Mouse (Mus musculus) ES-CJ7 (cell line): Measurements from ENCODE around the gene Abhd13.

Experiments
- DNase-seq: peaks from one replicate; pipeline ENCODE4 v3.0.0; 2011; ENCODE audit warnings: low read depth, low spot score

Gene Abhd13

DNA sequence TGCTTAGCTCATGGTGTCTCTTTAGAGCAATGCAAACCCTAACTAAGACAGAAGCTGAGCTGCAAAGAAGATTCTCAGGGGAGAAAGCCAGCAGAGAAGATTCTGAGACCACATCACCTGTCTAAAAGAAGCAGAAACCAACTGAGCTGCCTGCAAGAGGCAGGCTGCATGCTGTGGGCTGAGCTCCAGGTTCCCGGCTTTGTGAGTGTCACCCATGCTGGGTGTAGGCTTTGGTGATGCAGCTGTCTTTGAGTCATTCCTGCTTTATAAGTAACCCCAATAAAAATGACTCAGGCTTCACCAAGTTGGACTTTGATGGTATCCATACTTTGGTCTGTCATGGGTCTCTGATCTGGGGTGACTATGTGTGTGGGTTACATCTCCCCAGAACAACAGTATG is 38.7 kb downstream of the Abhd13 start:
- no peak for DNase-seq

DNA sequence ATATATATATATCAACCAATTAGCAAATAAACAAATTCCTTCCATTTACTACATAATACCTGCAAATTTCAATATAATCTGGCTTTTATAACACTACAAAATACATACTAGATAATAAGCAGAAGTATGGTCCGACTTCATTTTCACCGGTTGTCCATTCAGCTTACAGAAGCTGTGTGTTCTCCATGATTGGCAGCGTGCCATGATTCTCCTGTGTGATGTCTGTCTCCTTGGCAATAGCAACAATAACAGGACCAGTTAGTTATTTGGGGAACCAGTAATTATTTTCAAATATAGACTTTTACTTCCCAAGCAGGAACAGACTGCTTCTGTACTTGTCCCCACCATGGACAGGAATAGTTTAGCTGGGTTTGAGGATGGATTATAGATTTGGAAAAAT is 39.7 kb downstream of the Abhd13 start:
- no peak for DNase-seq

DNA sequence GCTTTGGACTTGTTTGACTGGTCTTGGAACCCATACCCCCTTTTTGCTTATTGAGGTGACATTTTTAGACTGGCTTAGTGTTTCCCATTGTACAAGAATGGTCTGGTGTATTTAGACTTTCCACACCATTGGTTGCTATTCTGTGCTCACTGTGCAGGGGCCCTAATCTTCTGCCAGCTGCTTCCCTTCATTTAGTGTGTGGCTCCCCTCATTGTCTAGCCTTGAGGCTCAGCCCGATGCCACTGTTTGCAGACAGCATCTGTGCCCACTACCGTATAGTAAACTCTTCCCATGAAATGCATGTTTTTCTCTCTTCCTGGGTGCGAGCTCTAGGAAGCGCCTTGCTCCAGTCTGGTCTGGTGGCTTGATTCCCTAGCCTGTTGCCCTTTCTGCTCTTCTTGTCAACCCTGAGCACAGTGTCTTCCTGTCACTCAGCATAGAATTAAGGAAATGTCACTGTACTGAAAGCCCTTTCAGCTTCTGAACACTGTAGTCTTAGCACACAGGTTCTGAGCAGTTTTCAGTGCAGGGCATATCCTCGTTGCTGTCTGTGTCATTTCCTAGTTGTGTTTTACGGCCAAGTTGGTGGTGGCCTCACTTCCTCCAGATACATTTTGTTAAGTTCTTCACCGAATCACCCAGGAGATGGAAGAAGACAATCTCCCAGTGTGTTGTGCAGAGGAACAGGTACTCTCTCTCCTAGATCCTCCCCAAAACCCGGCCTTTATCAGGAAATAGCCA is 53.0 kb downstream of the Abhd13 start:
- no peak for DNase-seq

DNA sequence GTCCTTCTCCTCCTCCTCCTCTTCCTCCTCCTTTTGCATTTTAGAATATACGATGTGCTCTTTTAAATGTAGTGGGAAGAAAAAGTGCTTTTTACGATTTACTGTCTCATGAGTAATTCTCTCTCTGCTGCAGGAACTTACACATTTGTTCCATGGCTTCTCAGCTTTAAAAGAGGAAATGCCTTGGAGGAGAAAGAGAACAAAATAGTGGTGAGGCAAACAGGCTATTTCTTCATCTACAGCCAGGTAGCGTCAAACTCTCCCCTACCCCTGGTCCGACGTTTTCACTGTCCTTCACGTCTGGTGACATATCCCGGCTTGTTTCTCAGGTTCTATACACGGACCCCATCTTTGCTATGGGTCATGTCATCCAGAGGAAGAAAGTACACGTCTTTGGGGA is 53.7 kb downstream of the Abhd13 start:
- no peak for DNase-seq

DNA sequence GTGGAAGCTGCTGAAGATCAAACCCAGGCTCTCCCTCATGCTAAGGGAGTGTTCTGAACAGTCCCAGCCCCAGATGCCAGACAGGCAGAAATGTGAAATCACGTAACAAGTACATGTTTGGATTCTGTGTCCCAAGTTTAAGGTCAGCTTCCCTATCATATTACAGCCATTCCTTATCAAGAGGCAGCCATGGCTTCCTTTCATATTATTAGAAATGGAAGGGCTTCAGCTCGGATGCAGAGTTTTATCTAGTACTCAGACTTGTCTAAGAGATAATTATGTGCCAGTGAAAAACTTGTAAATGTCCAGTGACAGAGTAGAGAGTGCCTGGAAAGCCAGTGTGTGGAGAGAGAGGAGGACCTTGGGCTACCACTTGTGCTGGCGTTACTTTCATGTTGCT is 63.4 kb downstream of the Abhd13 start:
- no peak for DNase-seq
